Mouse (Mus musculus) heart, embryonic 13.5 days (tissue): Measurements from ENCODE around the gene Zcchc13. TPM values are rescaled to one million over a fixed set of nuclear protein-coding genes. Genes with fewer than 3 reads are reported as not detected.
A peak's percentile ranks its signal among the peaks of the same experiment; 100 is the strongest.

ENCODE experiments used
- ATAC-seq: fragments of 200-750 bp; cut with Nextera tagmentation; 2 replicates; pipeline ENCODE4 v1.8.0; 2017; ENCODE audit warnings: moderate TSS enrichment; ENCODE audit not compliant: insufficient number of reproducible peaks, low FRiP score, low TSS enrichment; ENCODE audit errors: extremely low read depth
- H3K27ac ChIP-seq: fragments of 300-500 bp; sonication (generic); replicated peaks from 2 replicates; pipeline ENCODE4 v1.5.1; 2015; ENCODE audit warnings: moderate library complexity, mild to moderate bottlenecking, inconsistent platforms
- H3K27me3 ChIP-seq: fragments of 300-500 bp; sonication (generic); replicated peaks from 2 replicates; pipeline ENCODE4 v1.6.1; 2015; ENCODE audit warnings: mild to moderate bottlenecking, inconsistent platforms
- H3K36me3 ChIP-seq: fragments of 300-500 bp; sonication (generic); 2 replicates; pipeline ENCODE4 v1.6.1; 2015; ENCODE audit warnings: mild to moderate bottlenecking, inconsistent platforms
- H3K4me1 ChIP-seq: fragments of 300-500 bp; sonication (generic); 2 replicates; pipeline ENCODE4 v1.6.1; 2015; ENCODE audit warnings: inconsistent platforms
- H3K4me2 ChIP-seq: fragments of 300-500 bp; sonication (generic); 2 replicates; pipeline ENCODE4 v1.6.1; 2015; ENCODE audit warnings: inconsistent platforms, mild to moderate bottlenecking, moderate library complexity
- H3K4me3 ChIP-seq: fragments of 300-500 bp; sonication (generic); 2 replicates; pipeline ENCODE4 v1.5.1; 2015; ENCODE audit warnings: moderate library complexity, mild to moderate bottlenecking, inconsistent platforms
- H3K9ac ChIP-seq: fragments of 300-500 bp; sonication (generic); 2 replicates; pipeline ENCODE4 v1.6.1; 2015; ENCODE audit warnings: inconsistent platforms, mild to moderate bottlenecking, moderate library complexity
- H3K9me3 ChIP-seq: fragments of 300-500 bp; sonication (generic); 2 replicates; pipeline ENCODE4 v1.6.1; 2016; ENCODE audit warnings: inconsistent platforms
- WGBS: fragments of 180-500 bp; shearing (Covaris S2); methylation state at CpG from one replicate; pipeline ENCODE4 v1.1.7; 2015; ENCODE audit warnings: mixed read lengths; 5-methylcytosine and 5-hydroxymethylcytosine counted together
- polyA plus RNA-seq: library from polyadenylated mRNA; unstranded; fragments of >200 nt; fragmentation: Nextera tagmentation; extraction: Ambion mirVana; gene quantifications from 2 replicates; pipeline ENCODE4 v1.2.1, GENCODE M21; 2015

The Zcchc13 gene
- polyA plus RNA-seq, 1 experiment from 2014 or later: not detected

DNA sequence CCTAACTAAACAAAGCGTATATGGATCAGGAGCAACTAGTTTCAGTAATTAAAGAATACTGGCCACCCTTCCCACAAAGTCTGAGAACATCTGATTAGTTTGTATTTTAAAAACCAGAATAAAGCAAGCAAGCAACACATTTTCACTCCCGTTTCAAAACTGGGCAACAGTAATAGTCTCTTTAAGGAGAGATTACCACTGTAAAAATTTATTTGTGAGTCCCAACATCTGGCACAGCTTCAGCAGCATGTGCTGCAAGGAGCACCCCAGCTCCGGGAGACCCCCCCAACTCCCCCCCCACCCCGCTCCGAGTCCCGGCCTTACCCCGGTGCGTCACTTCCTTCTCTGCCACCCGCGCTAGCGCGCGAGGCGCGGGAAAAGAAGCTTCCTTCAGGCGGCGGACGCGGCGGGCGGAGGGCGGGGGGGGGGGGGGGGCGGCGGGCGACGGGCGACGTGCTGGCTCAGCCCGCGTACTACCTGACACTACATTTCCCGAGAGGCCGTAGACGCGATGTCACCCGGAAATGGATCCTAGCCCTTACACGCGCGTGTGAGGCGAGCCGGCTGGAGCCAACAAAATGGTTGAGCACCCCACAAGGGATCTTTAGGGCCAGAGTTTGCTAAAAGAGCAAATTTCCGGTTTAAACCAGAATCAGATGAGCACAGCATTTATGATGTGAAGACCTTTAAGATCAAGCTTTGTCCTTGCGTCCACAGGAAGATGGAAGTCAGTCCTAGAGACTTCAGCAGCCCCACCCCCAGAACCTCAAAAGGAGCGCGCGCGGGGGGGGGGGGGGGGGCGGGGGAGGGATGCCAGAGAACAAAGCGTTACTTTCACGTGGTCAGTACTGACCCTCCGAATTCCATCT lies 13.6 kb upstream of the Zcchc13 start:
- Histone ChIP-seq H3K4me3 (peak overlapping the region; percentile 59), H3K27me3 (no peaks in the 10 kb centered on the region), H3K36me3 (peaks cover 20% of the 10 kb centered on the region), H3K4me2 (peak overlapping the region; percentile 73), H3K9ac (peak overlapping the region; percentile 83), H3K4me1 (peaks cover 15% of the 10 kb centered on the region), H3K9me3 (no peaks in the 10 kb centered on the region), H3K27ac (peak overlapping the region; percentile 92)
- WGBS: under 1% methylated on average over 26 of the region's 50 CpGs
- peak; percentile 89 for ATAC-seq

DNA sequence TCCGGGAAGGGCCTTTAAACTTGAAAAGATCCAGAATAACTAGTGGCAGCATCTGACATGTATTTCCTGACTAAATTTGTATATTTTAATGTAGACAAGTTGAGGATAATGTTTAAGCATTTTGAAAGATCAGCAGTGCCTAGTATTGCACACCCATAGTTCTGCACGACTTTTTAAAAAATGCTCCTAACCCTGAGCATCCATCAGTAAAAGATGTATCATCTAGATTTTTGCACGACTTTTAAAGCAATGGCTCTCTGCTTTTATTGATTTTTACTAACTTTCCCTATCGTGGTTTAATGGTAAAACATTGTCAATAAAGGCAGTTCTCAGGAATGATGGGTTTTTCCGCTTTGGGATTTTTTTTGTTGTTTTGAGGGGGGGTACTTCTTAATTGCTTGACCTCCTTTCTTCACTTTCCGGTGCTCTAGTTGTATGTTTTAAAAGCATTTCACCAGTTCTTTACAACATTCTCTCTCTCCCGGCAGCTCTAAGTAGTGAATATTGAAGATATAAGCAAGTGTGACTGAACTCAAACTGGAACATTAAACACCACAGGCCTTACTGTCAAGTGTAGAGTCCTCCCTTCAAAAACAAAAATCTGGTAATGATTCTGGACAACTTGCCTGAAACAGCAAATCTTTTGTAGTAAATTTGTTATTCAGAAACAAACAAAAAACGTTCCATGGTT lies 12.8 kb upstream of the Zcchc13 start:
- H3K27ac ChIP-seq: peak overlapping the region; percentile 92
- no peaks in the 10 kb centered on the region for H3K27me3 ChIP-seq
- WGBS: 24% methylated on average over 8 of the region's 8 CpGs
- peaks cover 18% of the 10 kb centered on the region for H3K36me3 ChIP-seq
- H3K9ac ChIP-seq: peak overlapping the region; percentile 83
- ATAC-seq: no peak
- peak overlapping the region; percentile 59 for H3K4me3 ChIP-seq
- H3K4me1 ChIP-seq: peaks cover 15% of the 10 kb centered on the region
- H3K9me3 ChIP-seq: no peaks in the 10 kb centered on the region
- H3K4me2 ChIP-seq: peak overlapping the region; percentile 73

DNA sequence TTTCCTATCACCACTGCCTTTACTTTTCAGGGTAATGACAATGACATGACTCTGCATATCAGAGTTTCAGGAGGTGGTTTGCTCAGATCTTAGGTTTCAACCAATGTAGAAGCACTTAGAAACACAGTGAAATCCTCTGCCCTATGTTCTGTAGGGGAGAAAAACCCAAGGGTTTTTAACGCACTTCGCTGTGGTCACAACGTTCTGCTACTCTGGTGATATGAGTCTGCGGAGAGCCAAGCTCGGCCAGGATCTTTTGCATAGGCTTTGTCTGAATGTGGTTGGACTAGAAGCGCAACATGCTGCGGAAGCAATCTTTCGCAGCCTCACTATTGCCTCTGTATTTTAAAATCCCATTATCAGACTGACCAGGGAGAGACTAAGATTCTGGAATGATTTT lies 8.6 kb upstream of the Zcchc13 start:
- WGBS: 5% methylated on average over 8 of the region's 8 CpGs
- Histone ChIP-seq H3K9ac (peak overlapping the region; percentile 86), H3K36me3 (no peaks in the 10 kb centered on the region), H3K4me1 (peaks cover 10% of the 10 kb centered on the region), H3K27me3 (0 out of 2 replicates have a peak, but pooled peaks cover 6% of the 10 kb centered on the region), H3K9me3 (no peaks in the 10 kb centered on the region), H3K4me3 (peak overlapping the region; percentile 62), H3K4me2 (peak overlapping the region; percentile 81), H3K27ac (peak overlapping the region; percentile 93)
- ATAC-seq: no peak

DNA sequence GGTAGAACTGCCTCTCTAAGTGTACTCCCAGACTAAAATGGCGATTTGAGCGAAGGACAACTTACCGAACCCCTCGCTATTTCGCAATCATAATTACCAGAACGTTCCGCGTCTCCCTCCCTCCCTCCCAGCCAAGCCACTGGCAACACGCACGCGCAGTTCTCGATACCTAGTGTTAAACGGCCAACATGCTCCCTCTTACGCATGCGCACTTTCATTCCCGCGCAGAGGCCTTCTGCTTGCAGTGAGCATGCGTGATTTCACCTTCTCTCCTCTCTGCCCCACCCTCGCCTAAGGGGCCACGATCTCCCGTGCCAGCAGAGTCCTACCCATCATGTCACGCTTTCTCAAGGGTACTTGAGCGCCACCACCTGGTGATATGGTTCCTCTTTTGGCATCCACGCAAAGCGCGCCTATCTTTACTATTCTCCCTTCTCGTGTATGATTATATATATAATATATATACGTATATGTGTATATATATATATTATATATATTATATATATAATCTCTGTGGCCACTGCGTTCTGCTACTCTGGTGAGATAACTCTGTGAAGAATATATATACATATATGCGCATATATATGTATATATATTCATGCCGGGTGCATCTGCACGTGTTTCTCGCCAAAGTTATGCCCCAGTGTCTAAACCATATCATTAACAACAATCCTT lies 8.0 kb upstream of the Zcchc13 start:
- H3K36me3 ChIP-seq: no peaks in the 10 kb centered on the region
- H3K4me1 ChIP-seq: peaks cover 10% of the 10 kb centered on the region
- peak overlapping the region; percentile 86 for H3K9ac ChIP-seq
- under 1% methylated on average over 33 of the region's 33 CpGs for WGBS
- ATAC-seq: peak; percentile 99
- peak overlapping the region; percentile 62 for H3K4me3 ChIP-seq
- H3K27ac ChIP-seq: peak overlapping the region; percentile 93
- no peaks in the 10 kb centered on the region for H3K9me3 ChIP-seq
- 0 out of 2 replicates have a peak, but pooled peaks cover 6% of the 10 kb centered on the region for H3K27me3 ChIP-seq
- H3K4me2 ChIP-seq: peak overlapping the region; percentile 81

DNA sequence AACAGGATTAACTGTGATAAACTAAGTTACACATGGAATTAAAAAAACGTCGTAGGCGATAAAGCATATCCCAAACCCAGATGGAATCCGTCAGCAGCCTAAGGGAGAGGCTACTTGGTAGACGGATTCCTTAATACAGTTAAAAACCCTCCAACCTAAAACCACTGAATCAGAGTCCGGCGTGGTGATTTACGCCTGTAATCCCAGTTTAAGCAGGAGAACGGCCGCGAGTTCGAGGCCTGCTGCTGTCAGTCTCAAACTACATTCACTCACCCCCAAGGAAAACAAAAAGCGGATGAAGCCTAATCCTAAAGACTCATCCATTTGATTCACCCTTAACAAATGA lies 7.5 kb upstream of the Zcchc13 start:
- Histone ChIP-seq H3K9me3 (no peaks in the 10 kb centered on the region), H3K27ac (0 out of 2 replicates have a peak overlapping the region, but pooled peaks have one; percentile 66), H3K4me1 (0 out of 2 replicates have a peak, but pooled peaks cover 5% of the 10 kb centered on the region), H3K4me3 (peak overlapping the region; percentile 62), H3K27me3 (0 out of 2 replicates have a peak, but pooled peaks cover 6% of the 10 kb centered on the region), H3K4me2 (peak overlapping the region; percentile 81), H3K36me3 (no peaks in the 10 kb centered on the region), H3K9ac (peak overlapping the region; percentile 84)
- ATAC-seq: no peak
- WGBS: 2% methylated on average over 13 of the region's 13 CpGs

DNA sequence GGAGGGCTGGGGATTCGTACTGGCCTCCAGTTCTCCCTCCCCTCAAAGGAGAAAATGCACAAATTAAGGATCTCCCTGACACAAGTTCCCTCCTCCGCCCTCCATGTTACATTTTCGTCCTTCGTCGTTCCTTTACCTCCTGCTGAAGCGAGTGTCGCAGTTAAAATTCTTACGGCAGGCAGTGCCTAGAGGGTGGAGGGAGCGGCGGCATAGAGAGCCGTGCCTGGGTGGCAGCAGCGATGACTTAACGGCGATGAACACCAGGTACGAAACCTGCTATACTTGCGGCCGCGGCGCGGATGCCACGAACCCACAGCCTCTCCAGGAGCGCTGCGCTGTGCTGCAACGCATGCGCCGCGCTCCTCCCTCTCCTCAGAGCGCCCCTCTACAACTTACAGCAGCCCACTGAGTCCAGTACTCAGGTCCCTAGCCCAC lies 7.0 kb upstream of the Zcchc13 start:
- H3K4me3 ChIP-seq: peak overlapping the region; percentile 62
- H3K9me3 ChIP-seq: no peaks in the 10 kb centered on the region
- H3K27ac ChIP-seq: peak overlapping the region; percentile 66; the same call in 1 of the 2 replicates
- peak overlapping the region; percentile 84 for H3K9ac ChIP-seq
- no peaks in the 10 kb centered on the region for H3K36me3 ChIP-seq
- H3K27me3 ChIP-seq: peaks cover 6% of the 10 kb centered on the region; the same call in 1 of the 2 replicates
- no peak; the same call in 1 of the 2 replicates for ATAC-seq
- H3K4me1 ChIP-seq: 0 out of 2 replicates have a peak, but pooled peaks cover 2% of the 10 kb centered on the region
- WGBS: under 1% methylated on average over 28 of the region's 28 CpGs
- H3K4me2 ChIP-seq: peak overlapping the region; percentile 81

DNA sequence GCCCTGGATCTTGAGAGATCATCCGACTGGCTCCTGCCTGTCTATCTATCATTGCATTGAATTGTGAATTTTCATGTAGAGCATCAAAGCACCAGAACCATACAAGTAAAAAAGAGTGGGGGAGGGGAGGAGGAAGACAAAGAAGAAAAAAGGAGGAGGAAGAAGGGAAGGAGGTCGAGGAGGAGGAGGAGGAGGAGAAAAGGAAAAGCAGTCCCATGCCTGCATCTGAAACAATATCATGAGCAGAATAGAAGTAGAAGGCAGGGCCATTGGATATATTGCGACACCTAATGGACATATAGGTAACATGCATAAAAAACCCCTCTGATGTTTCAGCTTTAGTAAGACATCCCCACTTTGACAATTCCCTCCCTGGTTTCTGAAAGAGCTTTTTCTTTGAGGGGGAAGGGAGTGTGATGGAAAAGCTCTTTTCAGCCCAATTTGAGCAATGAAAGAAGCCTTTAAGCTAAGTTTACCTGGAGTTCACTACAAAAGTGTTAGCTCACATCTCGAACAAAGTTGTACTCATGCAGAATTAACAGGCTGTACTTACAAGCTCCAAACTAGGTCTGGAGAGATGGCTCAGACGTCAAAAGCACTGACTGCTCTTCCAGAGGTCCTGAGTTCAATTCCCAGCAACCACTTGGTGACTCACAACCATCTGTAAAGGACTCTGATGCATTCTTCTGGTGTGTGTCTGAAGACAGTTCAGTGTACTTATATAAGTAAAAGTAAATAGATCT lies 5.8 kb upstream of the Zcchc13 start:
- H3K4me3 ChIP-seq: no peak overlapping the region
- no peak for ATAC-seq
- no peak overlapping the region for H3K27ac ChIP-seq
- no peak overlapping the region for H3K4me2 ChIP-seq
- H3K9ac ChIP-seq: no peak overlapping the region
- WGBS: 30% methylated on average over 5 of the region's 5 CpGs
- H3K4me1 ChIP-seq: 0 out of 2 replicates have a peak, but pooled peaks cover 2% of the 10 kb centered on the region
- no peaks in the 10 kb centered on the region for H3K36me3 ChIP-seq
- H3K9me3 ChIP-seq: no peaks in the 10 kb centered on the region
- H3K27me3 ChIP-seq: peaks cover 7% of the 10 kb centered on the region; the same call in 1 of the 2 replicates

DNA sequence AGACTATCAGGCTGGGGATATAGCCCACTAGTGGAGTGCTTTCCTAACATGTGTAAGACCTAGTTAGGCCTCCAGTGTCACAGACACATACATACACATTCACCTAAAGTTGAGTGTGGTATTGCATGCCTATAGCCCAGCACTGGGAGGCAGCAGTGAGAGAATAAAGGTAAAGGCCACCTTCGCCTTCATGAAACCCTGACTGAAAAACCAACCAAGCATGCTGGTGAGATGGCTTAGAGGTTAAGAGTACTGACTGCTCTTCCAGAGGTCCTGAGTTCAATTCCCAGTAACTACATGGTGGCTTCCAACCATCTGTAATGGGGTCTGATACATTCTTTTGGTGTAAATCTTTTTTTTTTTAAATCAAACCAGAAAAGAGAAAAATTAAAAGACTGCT lies 1.5 kb upstream of the Zcchc13 start:
- H3K4me2 ChIP-seq: no peak overlapping the region
- no peak for ATAC-seq
- 62% methylated on average over 1 of the region's 1 CpGs for WGBS
- no peaks in the 10 kb centered on the region for H3K9me3 ChIP-seq
- no peaks in the 10 kb centered on the region for H3K4me1 ChIP-seq
- peaks cover 24% of the 10 kb centered on the region for H3K27me3 ChIP-seq
- no peaks in the 10 kb centered on the region for H3K36me3 ChIP-seq
- H3K27ac ChIP-seq: no peak overlapping the region
- H3K9ac ChIP-seq: no peak overlapping the region
- H3K4me3 ChIP-seq: no peak overlapping the region

DNA sequence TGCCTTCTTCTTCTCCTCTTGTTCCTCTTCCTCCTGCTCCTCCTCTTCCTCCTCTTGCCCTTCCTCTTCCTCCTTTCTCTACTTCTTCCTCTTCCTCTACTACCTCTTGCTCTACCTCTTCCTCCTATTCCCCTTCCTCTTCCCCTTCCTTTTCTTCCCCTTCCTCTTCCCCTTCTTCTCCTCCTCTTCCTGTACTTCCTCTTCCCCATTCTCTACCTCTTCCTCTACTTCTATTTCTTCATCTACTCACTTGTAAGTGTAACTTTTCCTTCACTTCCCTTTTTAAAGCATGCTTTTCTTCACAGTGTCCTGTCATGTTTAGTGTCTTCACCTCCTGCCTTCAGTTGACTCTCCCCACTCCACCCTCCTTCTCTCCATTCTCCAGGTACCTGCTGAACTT lies 3.5 kb downstream of the Zcchc13 start:
- Histone ChIP-seq H3K4me1 (no peaks in the 10 kb centered on the region), H3K27me3 (peaks cover 57% of the 10 kb centered on the region), H3K9me3 (no peaks in the 10 kb centered on the region), H3K4me3 (no peak overlapping the region), H3K9ac (no peak overlapping the region), H3K27ac (no peak overlapping the region), H3K4me2 (no peak overlapping the region), H3K36me3 (no peaks in the 10 kb centered on the region)
- no peak for ATAC-seq

DNA sequence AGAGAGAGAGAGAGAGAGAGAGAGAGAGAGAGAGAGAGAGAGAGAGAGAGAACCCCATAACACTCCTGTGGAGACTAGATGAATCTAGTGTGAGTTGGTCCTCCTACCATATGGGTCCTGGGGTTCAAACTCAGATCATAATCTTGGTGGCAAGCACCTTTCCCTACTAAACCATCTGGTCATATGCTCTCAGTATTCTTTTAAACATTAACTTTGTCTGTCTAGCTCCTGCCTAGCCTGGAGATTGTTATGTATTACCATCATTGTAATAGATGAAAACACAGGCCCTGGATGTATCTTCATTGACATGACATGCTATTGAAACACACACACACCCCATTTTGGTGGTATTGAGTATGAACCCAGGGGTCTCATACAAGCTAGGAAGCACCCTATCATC lies 5.6 kb downstream of the Zcchc13 start:
- Histone ChIP-seq H3K27ac (no peak overlapping the region), H3K9ac (no peak overlapping the region), H3K27me3 (peaks cover 52% of the 10 kb centered on the region), H3K36me3 (no peaks in the 10 kb centered on the region), H3K4me1 (no peaks in the 10 kb centered on the region), H3K9me3 (no peaks in the 10 kb centered on the region), H3K4me3 (no peak overlapping the region), H3K4me2 (no peak overlapping the region)
- no peak for ATAC-seq
